Mouse (Mus musculus) left cerebral cortex, adult 2 months (tissue): ENCODE results near the gene Lsamp. TPM values are rescaled to one million over a fixed set of nuclear protein-coding genes. Genes with fewer than 3 reads are reported as not detected.
"Not testable (repeated sequence)": the region's sequence is repeated elsewhere in the genome, so short reads cannot be mapped to it uniquely, and the experiment has no call there.

Source experiments
- DNase-seq, 2 experiments: peaks; one replicate each; pipeline ENCODE4 v3.0.0; 2021 to 2022; ENCODE audit warnings: low spot score in 2 of 2, mixed read lengths in 1 of 2; ENCODE audit errors: extremely low spot score in 1 of 2
- H3K27ac ChIP-seq: fragments of 200-600 bp; 2 replicates; pipeline ENCODE4 v1.8.1; 2022
- H3K4me3 ChIP-seq: fragments of 200-600 bp; 2 replicates; pipeline ENCODE4 v1.8.1; 2022
- CTCF ChIP-seq: fragments of 200-600 bp; IDR thresholded peaks from 2 replicates; pipeline ENCODE4 v1.8.1; 2022; ENCODE audit warnings: antibody characterized with exemption, mild to moderate bottlenecking, moderate library complexity
- intact Hi-C: fragments of 180-260 bp; cut with DNase I; formaldehyde crosslinking; loops from one replicate; pipeline ENCODE4 v1.15.1; 2025
- total RNA-seq, 2 experiments: library from RNA; stranded (reverse); gene quantifications; 2 replicates each; pipeline ENCODE4 v1.2.3; 2021

The Lsamp gene
- total RNA-seq, 2 experiments from 2014 or later, result 245 to 265 TPM

GRCm38 (mm10) chr16:40549663-40550062, 565.5 kb downstream of the Lsamp start:
- no peak for TF ChIP-seq CTCF
- Histone ChIP-seq H3K4me3 (no peak overlapping the region), H3K27ac (no peak overlapping the region)
- DNase-seq, result no peak
- intact Hi-C loops, result no loop called here

GRCm38 (mm10) chr16:40555608-40556007, 571.4 kb downstream of the Lsamp start:
- intact Hi-C loops, result no loop called here

GRCm38 (mm10) chr16:40557680-40558249, 573.6 kb downstream of the Lsamp start:
- intact Hi-C loops, result no loop called here
- no peak for TF ChIP-seq CTCF

More at GRCm38 (mm10) chr16:40555608-40556007, 571.4 kb downstream of the Lsamp start:
- TF ChIP-seq CTCF, result no peak
- no peak for DNase-seq
- H3K27ac ChIP-seq, result no peak overlapping the region
- no peak overlapping the region for H3K4me3 ChIP-seq

GRCm38 (mm10) chr16:40567431-40567941, 583.3 kb downstream of the Lsamp start:
- Histone ChIP-seq H3K27ac (no peak overlapping the region), H3K4me3 (no peak overlapping the region)
- no peak for TF ChIP-seq CTCF
- intact Hi-C loops, result no loop called here
- no peak for DNase-seq

More at GRCm38 (mm10) chr16:40557680-40558249, 573.6 kb downstream of the Lsamp start:
- H3K4me3 ChIP-seq, result no peak overlapping the region
- no peak overlapping the region for H3K27ac ChIP-seq
- DNase-seq, result no peak

- H3K27ac ChIP-seq, result no peak overlapping the region
- intact Hi-C loops, result no loop called here
- no peak overlapping the region for H3K4me3 ChIP-seq
- TF ChIP-seq CTCF, result no peak
- no peak for DNase-seq
These were observed 588.1 kb downstream of the Lsamp start for GRCm38 (mm10) chr16:40572085-40572745.

GRCm38 (mm10) chr16:40582076-40582475, 597.9 kb downstream of the Lsamp start:
- Histone ChIP-seq H3K4me3 (no peak overlapping the region), H3K27ac (no peak overlapping the region)
- DNase-seq, result no peak
- TF ChIP-seq CTCF, result peak; percentile 20
- intact Hi-C loops, result no loop called here

GRCm38 (mm10) chr16:40593161-40593560, 609.0 kb downstream of the Lsamp start:
- intact Hi-C loops, result no loop called here
- TF ChIP-seq CTCF, result no peak
- Histone ChIP-seq H3K4me3 (no peak overlapping the region), H3K27ac (no peak overlapping the region)
- no peak for DNase-seq

GRCm38 (mm10) chr16:40601431-40602387, 617.5 kb downstream of the Lsamp start:
- intact Hi-C loops, result no loop called here
- DNase-seq, result no peak

GRCm38 (mm10) chr16:40607509-40607908, 623.3 kb downstream of the Lsamp start:
- no peak for TF ChIP-seq CTCF
- Histone ChIP-seq H3K4me3 (no peak overlapping the region), H3K27ac (no peak overlapping the region)
- no peak for DNase-seq
- intact Hi-C loops, result no loop called here

More at GRCm38 (mm10) chr16:40601431-40602387, 617.5 kb downstream of the Lsamp start:
- peak overlapping the region; percentile 11; the same call in 1 of the 2 replicates for H3K27ac ChIP-seq
- H3K4me3 ChIP-seq, result no peak overlapping the region
- no peak for TF ChIP-seq CTCF

GRCm38 (mm10) chr16:40616697-40617096, 632.5 kb downstream of the Lsamp start:
- intact Hi-C loops, H3K27ac ChIP-seq, H3K4me3 ChIP-seq: not testable (repeated sequence)

GRCm38 (mm10) chr16:40621086-40621485, 636.9 kb downstream of the Lsamp start:
- intact Hi-C loops, DNase-seq, H3K27ac ChIP-seq, H3K4me3 ChIP-seq: not testable (repeated sequence)

More at GRCm38 (mm10) chr16:40616697-40617096, 632.5 kb downstream of the Lsamp start:
- not testable (repeated sequence) for DNase-seq

GRCm38 (mm10) chr16:40627159-40627558, 643.0 kb downstream of the Lsamp start:
- intact Hi-C loops, result no loop called here
- Histone ChIP-seq H3K4me3 (no peak overlapping the region), H3K27ac (no peak overlapping the region)
- no peak for DNase-seq
- TF ChIP-seq CTCF, result no peak
